Comparison of ENCODE assay signal across 8 mouse cellular contexts in the genomic region with DNA sequence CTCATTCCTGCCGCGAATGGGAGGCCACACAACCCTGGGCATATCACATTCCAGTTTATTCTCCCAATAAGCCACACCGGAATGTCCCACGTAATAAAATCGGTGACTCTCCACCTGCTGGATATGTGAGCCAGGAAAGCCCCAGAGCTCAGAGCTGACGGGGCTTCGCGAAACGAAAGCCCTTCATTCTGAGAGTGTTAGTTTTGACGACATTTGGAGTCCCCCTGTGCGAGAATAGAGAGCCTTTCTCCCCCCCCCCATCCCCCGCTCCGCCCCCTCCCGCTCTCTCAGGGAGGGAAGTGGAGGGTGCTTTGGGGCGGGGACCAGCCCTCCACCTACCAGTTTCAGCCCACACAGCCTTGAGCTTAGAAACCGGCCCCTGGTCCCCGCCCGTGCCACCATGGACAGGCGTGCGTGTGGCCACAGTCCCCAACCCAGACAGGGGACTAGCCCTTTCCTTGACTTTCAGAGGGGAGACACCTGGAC. TPM values are rescaled to one million over a fixed set of nuclear protein-coding genes. Genes with fewer than 3 reads are reported as not detected.
DNase-seq lines count a peak whose midpoint lies in the region; ATAC-seq and TF ChIP-seq lines count a peak whose summit lies in the region.

No protein-coding gene starts in this region.

- peak; percentile 53 for ATAC-seq in activated CD4-positive, CD25-positive, alpha-beta regulatory T cell, adult 4 months
- ATAC-seq in heart, embryonic 13.5 days (ENCODE audit: extremely low read depth, insufficient number of reproducible peaks, low FRiP score, low TSS enrichment): no peak
- peak; percentile 62 for ATAC-seq in neural tube, embryonic 12.5 days (ENCODE audit: low FRiP score, low read depth)

- H3K9me3 ChIP-seq in heart, embryonic 13.5 days: no peaks in the 10 kb centered on the region
- H3K9me3 ChIP-seq in neural tube, embryonic 12.5 days: no peaks in the 10 kb centered on the region

- intact Hi-C loops in gastrocnemius, postnatal 14 days (cut with DNase I; ENCODE audit: low total_unique reads): no loop called here

- peaks cover 70% of the 10 kb centered on the region for H3K27me3 ChIP-seq in heart, embryonic 13.5 days (replicated peaks)
- H3K27me3 ChIP-seq in liver, adult 2 months (ENCODE audit: control insufficient read depth, insufficient read depth, low read length): peaks cover 10% of the 10 kb centered on the region; the same call in 1 of the 2 replicates
- peaks cover 59% of the 10 kb centered on the region for H3K27me3 ChIP-seq in neural tube, embryonic 12.5 days (replicated peaks)

- TF ChIP-seq POLR2A in liver, adult 2 months (IDR thresholded peaks at IDR 0.05; ENCODE audit: extremely low read depth, insufficient read depth, low read length): no peak

- H3K79me2 ChIP-seq in liver, adult 2 months (ENCODE audit: control insufficient read depth, insufficient read depth, low read length): no peaks in the 10 kb centered on the region

- H3K27ac ChIP-seq in heart, embryonic 13.5 days (replicated peaks): no peak overlapping the region
- H3K27ac ChIP-seq in liver, adult 2 months (replicated peaks; ENCODE audit: insufficient read depth, low read depth, low read length): no peak overlapping the region
- no peak overlapping the region for H3K27ac ChIP-seq in neural tube, embryonic 12.5 days

- no peak for TF ChIP-seq CTCF in liver, adult 2 months (IDR thresholded peaks at IDR 0.05; ENCODE audit: low read depth, low read length)

- H3K36me3 ChIP-seq in heart, embryonic 13.5 days: no peaks in the 10 kb centered on the region
- no peaks in the 10 kb centered on the region for H3K36me3 ChIP-seq in liver, adult 2 months (ENCODE audit: control insufficient read depth, insufficient read depth, low read length)
- H3K36me3 ChIP-seq in neural tube, embryonic 12.5 days: no peaks in the 10 kb centered on the region

- DNase-seq in gastrocnemius, postnatal 14 days: peak; percentile 21
- DNase-seq in gastrocnemius, adult 8-10 months (ENCODE audit: low spot score in 2 of 2): no peak
- DNase-seq in liver, adult 2 months (ENCODE audit: extremely low read depth, low read depth, low spot score): no peak
- no peak for DNase-seq in frontal cortex, postnatal 36 days (ENCODE audit: low spot score in 2 of 2)
- DNase-seq in gastrocnemius, postnatal 4 days (ENCODE audit: low spot score in 2 of 2): no peak

- H3K9ac ChIP-seq in heart, embryonic 13.5 days: peak overlapping the region; percentile 77
- peak overlapping the region; percentile 42; the same call in 1 of the 2 replicates for H3K9ac ChIP-seq in liver, adult 2 months (ENCODE audit: low read depth, low read length)
- peak overlapping the region; percentile 56 for H3K9ac ChIP-seq in neural tube, embryonic 12.5 days

- H3K4me1 ChIP-seq in heart, embryonic 13.5 days: peaks cover 30% of the 10 kb centered on the region
- H3K4me1 ChIP-seq in liver, adult 2 months (ENCODE audit: control insufficient read depth, insufficient read depth, low read length): peaks cover 5% of the 10 kb centered on the region; the same call in 1 of the 2 replicates
- H3K4me1 ChIP-seq in neural tube, embryonic 12.5 days: peaks cover 30% of the 10 kb centered on the region

- peak overlapping the region; percentile 100 for H3K4me2 ChIP-seq in heart, embryonic 13.5 days
- H3K4me2 ChIP-seq in neural tube, embryonic 12.5 days (replicated peaks): peak overlapping the region; percentile 97

- WGBS in heart, embryonic 13.5 days: 2% methylated on average over 18 of the region's 20 CpGs
- WGBS in liver, adult 2 months: 5% methylated on average over 18 of the region's 20 CpGs
- 2% methylated on average over 20 of the region's 20 CpGs for WGBS in neural tube, embryonic 12.5 days

- peak overlapping the region; percentile 67 for H3K4me3 ChIP-seq in heart, embryonic 13.5 days
- peak overlapping the region; percentile 50 for H3K4me3 ChIP-seq in liver, adult 2 months (ENCODE audit: insufficient read depth, low read depth, low read length)
- H3K4me3 ChIP-seq in neural tube, embryonic 12.5 days: peak overlapping the region; percentile 45

RNA-seq across cellular contexts. Expression of a gene that starts 56.0 kb away (rescaled TPM):
- total RNA-seq in gastrocnemius, postnatal 14 days (2021): 1 to 10 TPM; 1.3 to 1.9 TPM
- total RNA-seq in gastrocnemius, adult 8-10 months (2022): 1 to 10 TPM in 1 of 4 experiments, under 1 TPM in 3; 0.24 to 1.0 (median 0.68) TPM
- polyA plus RNA-seq in activated CD4-positive, CD25-positive, alpha-beta regulatory T cell, adult 4 months (2017; shearing (Covaris generic)): 100 to 1,000 TPM; 370 TPM
- 0.42 and 0.55 TPM in 2 replicates for polyA plus RNA-seq in heart, embryonic 13.5 days (2015; fragmentation: Nextera tagmentation; extraction: Ambion mirVana)
- 0.40 and 0.55 TPM in 2 replicates for total RNA-seq in liver, adult 2 months (2014; rRNA removed)
- 0.36 and 0.64 TPM in 2 replicates for polyA plus RNA-seq in liver, adult 2 months (2012; rRNA removed)
- 1.2 and 1.8 TPM in 2 replicates for polyA plus RNA-seq in neural tube, embryonic 12.5 days (2016; fragmentation: Nextera tagmentation; extraction: Ambion mirVana)
- 1 to 10 TPM in 1 of 2 experiments, under 1 TPM in 1; 0.70 to 1.1 TPM for total RNA-seq in gastrocnemius, postnatal 4 days (2021)
